Mouse (Mus musculus) midbrain, postnatal 0 days (tissue): ENCODE data around the gene Klhl9. TPM values are rescaled to one million over a fixed set of nuclear protein-coding genes. Genes with fewer than 3 reads are reported as not detected.
A peak's percentile ranks its signal among the peaks of the same experiment; 100 is the strongest.

Experiments used
- ATAC-seq: fragments of 200-750 bp; cut with Nextera tagmentation; 2 replicates; pipeline ENCODE4 v1.8.0; 2017; ENCODE audit warnings: moderate number of reproducible peaks, mild to moderate bottlenecking, moderate TSS enrichment, moderate library complexity; ENCODE audit not compliant: low FRiP score
- DNase-seq: peaks from one replicate; pipeline ENCODE4 v3.0.0-alpha.2; 2015; ENCODE audit warnings: low spot score
- H3K27ac ChIP-seq: fragments of 300-500 bp; sonication (generic); 2 replicates; pipeline ENCODE4 v1.5.1; 2014; ENCODE audit warnings: low read depth, mild to moderate bottlenecking, low read length, mixed read lengths
- H3K27me3 ChIP-seq: fragments of 300-500 bp; sonication (generic); 2 replicates; pipeline ENCODE4 v1.6.1; 2014; ENCODE audit warnings: low read length, control low read depth, mixed read lengths; ENCODE audit not compliant: insufficient read depth
- H3K36me3 ChIP-seq: fragments of 300-500 bp; sonication (generic); 2 replicates; pipeline ENCODE4 v1.6.1; 2014; ENCODE audit warnings: low read length, control low read depth, mixed read lengths; ENCODE audit not compliant: insufficient read depth
- H3K4me1 ChIP-seq: fragments of 300-500 bp; sonication (generic); 2 replicates; pipeline ENCODE4 v1.6.1; 2014; ENCODE audit warnings: mild to moderate bottlenecking, control low read depth, antibody characterized with exemption, low read length, mixed read lengths; ENCODE audit not compliant: insufficient read depth
- H3K4me2 ChIP-seq: fragments of 300-500 bp; sonication (generic); 2 replicates; pipeline ENCODE4 v1.6.1; 2014; ENCODE audit warnings: low read depth, mild to moderate bottlenecking, low read length, mixed read lengths; ENCODE audit not compliant: poor library complexity, severe bottlenecking
- H3K4me3 ChIP-seq: fragments of 300-500 bp; sonication (generic); 2 replicates; pipeline ENCODE4 v1.5.1; 2014; ENCODE audit warnings: low read depth, mild to moderate bottlenecking, low read length, moderate library complexity
- H3K9ac ChIP-seq: fragments of 300-500 bp; sonication (generic); replicated peaks from 2 replicates; pipeline ENCODE4 v1.6.1; 2014; ENCODE audit warnings: mild to moderate bottlenecking, low read length, moderate library complexity, mixed read lengths; ENCODE audit not compliant: poor library complexity, severe bottlenecking
- H3K9me3 ChIP-seq: fragments of 300-500 bp; sonication (generic); 2 replicates; pipeline ENCODE4 v1.6.1; 2016; ENCODE audit warnings: low read length, control low read depth
- CTCF ChIP-seq: IDR thresholded peaks from 2 replicates; pipeline ENCODE4 v1.5.1; 2016; ENCODE audit warnings: antibody characterized with exemption, mild to moderate bottlenecking
- WGBS: fragments of 180-500 bp; shearing (Covaris S2); extraction: QIAGEN DNeasy Blood & Tissue Kit; methylation state at CpG from one replicate; pipeline ENCODE4 v1.1.7; 2014; 5-methylcytosine and 5-hydroxymethylcytosine counted together
- polyA plus RNA-seq: library from polyadenylated mRNA; unstranded; fragments of >200 nt; fragmentation: Nextera tagmentation; extraction: Ambion mirVana; gene quantifications from 2 replicates; pipeline ENCODE4 v1.2.1, GENCODE M21; 2015
- total RNA-seq: library from RNA; depleted of rRNA; stranded (reverse); fragments of >200 nt; gene quantifications from 2 replicates; pipeline ENCODE4 v1.2.3, GENCODE M21; 2014; rRNA removed

The Klhl9 gene
- total and polyA plus RNA-seq, 2 experiments from 2014 or later, result 82.5 to 148 TPM

- no peak within 1 kb of the TSS for H3K4me3 ChIP-seq
- 0 out of 2 replicates have a peak, but pooled peaks cover 3% of the 10 kb centered on the region for H3K27me3 ChIP-seq
- H3K4me1 ChIP-seq, result no peaks in the 10 kb centered on the region
- no peak within 1 kb of the TSS for H3K4me2 ChIP-seq
- H3K27ac ChIP-seq, result no peak within 1 kb of the TSS
- no peak for ATAC-seq
- no peak within 1 kb of the TSS for H3K9ac ChIP-seq
- no peak for TF ChIP-seq CTCF
- no peaks in the 10 kb centered on the region for H3K9me3 ChIP-seq
- no peak for DNase-seq
- no peaks in the 10 kb centered on the region for H3K36me3 ChIP-seq
- 73% methylated on average over 2 of the region's 2 CpGs for WGBS
These were observed 31.0 kb downstream of the Klhl9 start, which contains the start of gene Ifnab for GRCm38 (mm10) chr4:88691259-88691658. Gene Ifnab, minus strand, starts transcription at chr4:88691359.

GRCm38 (mm10) chr4:88683812-88684211 lies 38.5 kb downstream of the Klhl9 start, which contains the start of gene Ifna2:
Gene Ifna2, minus strand, starts transcription at chr4:88683912.
- DNase-seq (no peak), ATAC-seq (no peak)
- Histone ChIP-seq H3K9me3 (no peaks in the 10 kb centered on the region), H3K9ac (no peak within 1 kb of the TSS), H3K4me1 (no peaks in the 10 kb centered on the region), H3K4me2 (no peak within 1 kb of the TSS), H3K27ac (no peak within 1 kb of the TSS), H3K27me3 (no peaks in the 10 kb centered on the region), H3K36me3 (no peaks in the 10 kb centered on the region), H3K4me3 (no peak within 1 kb of the TSS)
- 100% methylated on average over 1 of the region's 1 CpGs for WGBS
- no peak for TF ChIP-seq CTCF

GRCm38 (mm10) chr4:88681353-88681752 lies 40.9 kb downstream of the Klhl9 start:
- Histone ChIP-seq H3K27ac (no peak overlapping the region), H3K4me1 (no peaks in the 10 kb centered on the region), H3K4me3 (no peak overlapping the region), H3K9me3 (no peaks in the 10 kb centered on the region), H3K4me2 (no peak overlapping the region), H3K27me3 (no peaks in the 10 kb centered on the region), H3K36me3 (no peaks in the 10 kb centered on the region), H3K9ac (no peak overlapping the region)
- no peak for TF ChIP-seq CTCF
- WGBS, result 80% methylated on average over 3 of the region's 3 CpGs
- DNase-seq, result no peak
- ATAC-seq, result no peak

GRCm38 (mm10) chr4:88680362-88680761 lies 41.9 kb downstream of the Klhl9 start:
- DNase-seq, result peak; percentile 24
- 47% methylated on average over 8 of the region's 8 CpGs for WGBS
- Histone ChIP-seq H3K4me1 (no peaks in the 10 kb centered on the region), H3K9me3 (no peaks in the 10 kb centered on the region), H3K27me3 (no peaks in the 10 kb centered on the region), H3K36me3 (no peaks in the 10 kb centered on the region), H3K9ac (no peak overlapping the region), H3K4me2 (no peak overlapping the region), H3K4me3 (no peak overlapping the region), H3K27ac (no peak overlapping the region)
- TF ChIP-seq CTCF, result peak; percentile 67
- no peak for ATAC-seq

DNA sequence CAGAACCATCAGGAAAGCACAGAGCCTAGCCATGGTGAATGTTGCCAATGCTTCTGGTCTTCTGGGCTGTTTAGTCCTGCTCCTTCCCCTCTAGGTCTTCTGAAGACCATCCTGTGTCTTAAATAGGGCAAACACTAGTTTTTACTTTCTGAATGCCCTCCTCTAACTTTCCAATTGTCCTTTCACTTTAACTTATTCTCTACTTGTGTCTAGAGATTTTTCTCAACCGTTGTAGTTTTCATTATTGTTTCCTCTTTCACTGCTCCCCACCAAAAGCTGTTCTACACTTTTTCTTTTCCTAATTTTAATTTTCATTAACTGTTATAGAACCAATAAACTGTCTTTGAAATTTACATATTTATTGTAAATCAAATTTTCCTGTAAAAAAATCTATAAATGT lies 45.4 kb downstream of the Klhl9 start, which contains the start of gene Ifna16:
Gene Ifna16, minus strand, starts transcription at position 101 of the 400 bp plus-strand sequence.
- 94% methylated on average over 1 of the region's 1 CpGs for WGBS
- Histone ChIP-seq H3K4me2 (no peak within 1 kb of the TSS), H3K9ac (no peak within 1 kb of the TSS), H3K27ac (no peak within 1 kb of the TSS), H3K4me3 (no peak within 1 kb of the TSS), H3K36me3 (no peaks in the 10 kb centered on the region), H3K27me3 (no peaks in the 10 kb centered on the region), H3K9me3 (no peaks in the 10 kb centered on the region), H3K4me1 (no peaks in the 10 kb centered on the region)
- ATAC-seq, result no peak
- no peak for DNase-seq
- TF ChIP-seq CTCF, result no peak

Other genes with a start within 250 kb of the Klhl9 start
Only the 30 nearest of the 32 such genes appear.
- gene Ifna14, start 150.7 kb downstream of the Klhl9 start, total RNA-seq, result not detected in 2 replicates
- gene Ifna14, start 150.7 kb downstream of the Klhl9 start, polyA plus RNA-seq, result not detected in 2 replicates
- gene Ifna9, start 130.1 kb downstream of the Klhl9 start, total RNA-seq, result not detected in 2 replicates
- gene Ifna9, start 130.1 kb downstream of the Klhl9 start, polyA plus RNA-seq, result not detected in 2 replicates
- gene Ifna12, start 119.1 kb downstream of the Klhl9 start, total RNA-seq, result not detected in 2 replicates
- not detected in 2 replicates for gene Ifna12, start 119.1 kb downstream of the Klhl9 start, polyA plus RNA-seq
- gene C87499, start 88.1 kb downstream of the Klhl9 start, total RNA-seq, result not detected in 2 replicates
- gene C87499, start 88.1 kb downstream of the Klhl9 start, polyA plus RNA-seq, result not detected in 2 replicates
- gene Ifna13, start 78.0 kb downstream of the Klhl9 start, total RNA-seq, result not detected in 2 replicates
- gene Ifna13, start 78.0 kb downstream of the Klhl9 start, polyA plus RNA-seq, result not detected in 2 replicates
- gene Ifna16, start 45.5 kb downstream of the Klhl9 start, total RNA-seq, result not detected in 2 replicates
- not detected in 2 replicates for gene Ifna16, start 45.5 kb downstream of the Klhl9 start, polyA plus RNA-seq
- gene Ifna2, start 38.6 kb downstream of the Klhl9 start, total RNA-seq, result not detected in 2 replicates
- gene Ifna2, start 38.6 kb downstream of the Klhl9 start, polyA plus RNA-seq, result not detected in 2 replicates
- gene Ifnab, start 31.1 kb downstream of the Klhl9 start, total RNA-seq, result not detected in 2 replicates
- gene Ifnab, start 31.1 kb downstream of the Klhl9 start, polyA plus RNA-seq, result not detected in 2 replicates
- 0.71 TPM in 1 of 2 replicates, not detected in the other for gene Gm26566, start 660 bp downstream of the Klhl9 start, total RNA-seq
- gene Gm26566, start 660 bp downstream of the Klhl9 start, polyA plus RNA-seq, result 0.49 and 1.3 TPM in 2 replicates
- gene Gm13271, start 32.4 kb upstream of the Klhl9 start, total RNA-seq, result not detected in 2 replicates
- not detected in 2 replicates for gene Gm13271, start 32.4 kb upstream of the Klhl9 start, polyA plus RNA-seq
- not detected in 2 replicates for gene Gm13283, start 37.7 kb upstream of the Klhl9 start, total RNA-seq
- gene Gm13283, start 37.7 kb upstream of the Klhl9 start, polyA plus RNA-seq, result not detected in 2 replicates
- not detected in 2 replicates for gene Gm13290, start 51.4 kb upstream of the Klhl9 start, total RNA-seq
- gene Gm13290, start 51.4 kb upstream of the Klhl9 start, polyA plus RNA-seq, result not detected in 2 replicates
- not detected in 2 replicates for gene Gm13289, start 54.5 kb upstream of the Klhl9 start, total RNA-seq
- not detected in 2 replicates for gene Gm13289, start 54.5 kb upstream of the Klhl9 start, polyA plus RNA-seq
- gene Gm13272, start 57.4 kb upstream of the Klhl9 start, total RNA-seq, result not detected in 2 replicates
- not detected in 2 replicates for gene Gm13272, start 57.4 kb upstream of the Klhl9 start, polyA plus RNA-seq
- not detected in 2 replicates for gene Ifnz, start 59.7 kb upstream of the Klhl9 start, total RNA-seq
- gene Ifnz, start 59.7 kb upstream of the Klhl9 start, polyA plus RNA-seq, result not detected in 2 replicates
- not detected in 2 replicates for gene Gm13276, start 63.2 kb upstream of the Klhl9 start, total RNA-seq
- gene Gm13276, start 63.2 kb upstream of the Klhl9 start, polyA plus RNA-seq, result not detected in 2 replicates
- not detected in 2 replicates for gene Gm13277, start 66.2 kb upstream of the Klhl9 start, total RNA-seq
- not detected in 2 replicates for gene Gm13277, start 66.2 kb upstream of the Klhl9 start, polyA plus RNA-seq
- gene Gm13278, start 69.1 kb upstream of the Klhl9 start, total RNA-seq, result not detected in 2 replicates
- gene Gm13278, start 69.1 kb upstream of the Klhl9 start, polyA plus RNA-seq, result not detected in 2 replicates
- not detected in 2 replicates for gene Gm13275, start 72.0 kb upstream of the Klhl9 start, total RNA-seq
- not detected in 2 replicates for gene Gm13275, start 72.0 kb upstream of the Klhl9 start, polyA plus RNA-seq
- not detected in 2 replicates for gene Gm13279, start 74.9 kb upstream of the Klhl9 start, total RNA-seq
- not detected in 2 replicates for gene Gm13279, start 74.9 kb upstream of the Klhl9 start, polyA plus RNA-seq
- gene Gm13285, start 77.2 kb upstream of the Klhl9 start, total RNA-seq, result not detected in 2 replicates
- gene Gm13285, start 77.2 kb upstream of the Klhl9 start, polyA plus RNA-seq, result not detected in 2 replicates
- gene Gm13287, start 80.8 kb upstream of the Klhl9 start, total RNA-seq, result not detected in 2 replicates
- not detected in 2 replicates for gene Gm13287, start 80.8 kb upstream of the Klhl9 start, polyA plus RNA-seq
- gene Gm13288, start 83.1 kb upstream of the Klhl9 start, total RNA-seq, result not detected in 2 replicates
- gene Gm13288, start 83.1 kb upstream of the Klhl9 start, polyA plus RNA-seq, result not detected in 2 replicates
- not detected in 2 replicates for gene Ifna7, start 93.8 kb upstream of the Klhl9 start, total RNA-seq
- gene Ifna7, start 93.8 kb upstream of the Klhl9 start, polyA plus RNA-seq, result not detected in 2 replicates
- gene Ifna11, start 97.5 kb upstream of the Klhl9 start, total RNA-seq, result not detected in 2 replicates
- gene Ifna11, start 97.5 kb upstream of the Klhl9 start, polyA plus RNA-seq, result not detected in 2 replicates
- not detected in 2 replicates for gene Ifna6, start 105.0 kb upstream of the Klhl9 start, total RNA-seq
- gene Ifna6, start 105.0 kb upstream of the Klhl9 start, polyA plus RNA-seq, result not detected in 2 replicates
- not detected in 2 replicates for gene Ifna5, start 113.1 kb upstream of the Klhl9 start, total RNA-seq
- not detected in 2 replicates for gene Ifna5, start 113.1 kb upstream of the Klhl9 start, polyA plus RNA-seq
- not detected in 2 replicates for gene Ifna4, start 119.4 kb upstream of the Klhl9 start, total RNA-seq
- not detected in 2 replicates for gene Ifna4, start 119.4 kb upstream of the Klhl9 start, polyA plus RNA-seq
- not detected in 2 replicates for gene Ifna1, start 127.6 kb upstream of the Klhl9 start, total RNA-seq
- not detected in 2 replicates for gene Ifna1, start 127.6 kb upstream of the Klhl9 start, polyA plus RNA-seq
- not detected in 2 replicates for gene Ifne, start 157.7 kb upstream of the Klhl9 start, total RNA-seq
- gene Ifne, start 157.7 kb upstream of the Klhl9 start, polyA plus RNA-seq, result not detected in 2 replicates